Mouse (Mus musculus) embryo, embryonic 10 days (tissue): ENCODE measurements around the gene Brat1.
"Not testable (repeated sequence)": the region's sequence is repeated elsewhere in the genome, so short reads cannot be mapped to it uniquely, and the experiment has no call there.

Experiments used
- DNase-seq: peaks from one replicate; pipeline ENCODE4 v3.0.0-alpha.2; 2015; ENCODE audit warnings: low spot score

Gene Brat1

DNA sequence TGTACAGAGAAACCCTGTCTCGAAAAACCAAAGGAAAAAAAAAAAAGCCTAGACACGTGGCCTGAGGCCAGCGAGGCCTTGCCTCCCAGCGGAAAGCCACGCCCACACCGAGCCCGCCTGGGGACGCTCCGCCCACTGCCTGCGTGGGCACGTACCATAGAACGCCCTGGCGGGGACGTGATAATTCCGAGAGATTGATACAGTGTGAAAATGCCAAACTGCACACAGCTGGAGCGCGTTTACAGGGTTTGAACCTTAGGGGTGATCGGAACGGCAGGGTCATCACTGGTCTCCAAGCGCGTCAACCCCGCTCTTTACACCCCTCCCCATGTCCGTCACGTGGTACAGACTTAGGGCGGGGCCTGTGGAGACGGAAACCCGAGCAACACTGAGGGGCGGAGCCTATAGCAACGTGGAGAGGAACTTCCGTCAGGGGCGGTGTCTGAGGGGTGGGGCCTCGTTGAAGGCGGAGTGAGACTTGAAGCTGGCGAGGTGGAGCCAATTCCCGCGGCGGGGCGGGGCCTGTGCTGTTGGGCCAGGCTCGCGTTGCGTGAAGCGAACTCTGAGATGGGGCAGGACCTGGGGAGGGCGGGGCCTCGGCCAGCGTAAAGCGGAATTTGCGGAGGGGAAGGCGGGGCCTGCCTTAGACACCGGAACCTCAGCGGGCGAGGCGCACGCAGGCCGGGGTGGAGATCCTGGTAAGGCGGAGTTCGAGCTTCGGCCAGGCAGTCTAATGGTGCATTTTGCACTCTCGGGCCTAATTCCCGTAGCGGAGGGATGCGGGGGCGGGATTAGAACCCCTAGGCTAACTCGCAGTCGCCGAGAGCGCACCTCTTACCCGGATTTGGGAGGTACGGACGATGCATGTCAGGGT is at the start of gene Brat1:
TSS of gene Brat1 (plus strand) at position 634 of the 874 bp plus-strand sequence.
- DNase-seq = peak; percentile 99

DNA sequence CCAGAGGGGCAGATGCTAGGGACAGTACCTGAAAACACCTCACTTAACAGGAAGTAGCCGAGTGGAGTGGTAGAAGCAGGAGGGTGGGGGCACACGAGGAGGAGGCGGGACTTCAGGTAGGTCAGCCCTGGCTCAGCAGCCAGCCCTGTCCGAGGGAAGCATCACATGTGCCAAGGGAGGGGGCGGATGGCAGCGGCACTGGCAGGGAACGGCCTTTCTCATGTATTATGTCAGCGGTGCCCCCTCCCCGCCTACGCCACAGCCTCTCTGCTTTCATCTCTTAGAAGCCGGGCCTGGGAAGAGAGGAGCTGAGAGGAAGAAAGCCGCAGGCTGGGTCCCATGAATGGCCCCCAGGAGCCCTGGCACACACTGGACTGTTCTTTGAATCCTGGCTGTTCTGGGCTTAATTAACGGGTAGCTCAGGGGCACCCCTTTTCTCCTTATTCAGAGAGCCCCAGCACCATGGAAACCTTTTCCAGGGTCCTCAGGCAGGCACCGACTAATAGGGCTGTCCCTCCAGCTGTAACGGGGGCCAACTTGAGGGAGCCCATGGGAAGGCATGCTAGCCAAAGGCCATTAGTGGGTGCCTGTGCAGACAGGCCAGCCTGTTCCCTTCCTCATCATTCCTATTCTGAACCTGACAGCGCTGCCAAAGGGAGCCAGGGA is 45.1 kb upstream of the Brat1 start:
- no peak for DNase-seq

DNA sequence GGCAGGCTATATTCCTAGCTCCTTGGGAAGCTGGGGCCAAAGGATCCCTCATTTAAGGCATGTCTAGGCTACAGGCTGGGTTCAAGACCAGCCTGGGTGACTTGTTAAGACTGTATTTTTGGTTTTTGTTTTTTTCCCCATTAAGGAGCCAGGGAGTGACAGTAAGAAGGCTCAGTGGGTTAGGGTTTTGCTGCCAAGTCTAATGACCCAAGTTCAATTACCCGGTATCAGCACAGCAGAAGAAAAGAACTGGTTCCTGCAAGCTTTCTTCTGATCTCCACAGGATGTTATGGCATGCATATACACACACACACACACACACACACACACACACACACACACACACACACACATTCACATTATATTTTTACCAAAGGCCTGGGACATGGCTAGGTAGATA is 44.4 kb upstream of the Brat1 start:
- no peak for DNase-seq

DNA sequence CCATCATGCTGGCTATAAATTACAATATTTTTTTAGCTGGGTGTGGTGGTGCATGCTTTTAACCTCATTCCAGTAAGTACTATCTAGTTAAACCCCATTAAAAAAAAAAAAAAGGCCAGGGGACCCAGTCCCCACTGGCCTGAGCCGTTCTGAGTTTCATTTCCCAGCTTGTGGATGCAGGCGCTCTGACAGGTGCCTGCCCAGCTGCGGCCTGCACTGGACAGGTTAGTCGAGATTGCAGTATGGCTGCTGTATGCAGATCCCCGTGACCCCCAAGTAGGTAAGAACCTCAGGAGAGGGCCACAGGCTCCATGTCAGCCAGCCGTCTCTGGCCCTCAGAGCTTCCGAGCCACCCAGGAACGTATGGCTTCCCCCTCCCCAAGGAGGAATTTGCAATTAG is 43.4 kb upstream of the Brat1 start:
- no peak for DNase-seq

DNA sequence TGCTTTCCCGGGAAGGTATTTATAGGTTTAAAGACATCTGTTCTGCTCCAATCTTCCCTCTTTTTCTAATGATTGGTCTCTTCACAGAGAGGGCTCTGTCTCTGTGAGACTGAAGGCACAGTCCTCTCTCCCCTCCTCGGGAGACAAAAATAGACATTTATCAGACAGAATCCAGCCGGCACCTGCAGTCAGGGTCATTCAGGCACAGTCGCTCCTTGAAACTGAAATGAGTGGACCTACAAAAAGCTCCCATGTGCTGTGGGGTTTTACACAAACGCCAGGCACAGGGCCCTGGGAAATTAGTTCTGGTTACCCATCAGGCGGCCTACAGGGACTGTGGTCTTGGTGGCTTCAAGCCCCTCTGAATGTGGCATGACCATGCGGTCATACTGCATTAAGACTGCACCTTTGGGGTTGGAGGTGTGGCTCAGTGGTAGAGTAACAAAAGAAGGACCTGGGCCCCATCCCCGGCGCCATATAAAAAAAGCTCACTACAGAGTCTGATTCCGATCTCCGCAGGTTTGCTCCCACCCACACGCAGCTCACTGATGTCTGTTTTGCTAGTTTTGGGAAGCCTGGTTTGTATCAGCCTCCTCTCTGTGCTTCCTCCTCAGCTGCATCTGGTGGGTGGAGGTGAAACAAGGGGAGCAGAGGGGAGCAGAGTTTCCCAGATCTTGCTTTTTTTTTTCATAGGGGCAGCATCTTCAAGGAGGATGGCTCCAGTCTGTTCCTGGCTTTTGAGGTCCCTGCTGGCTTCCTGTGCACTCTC is 42.8 kb upstream of the Brat1 start:
- no peak for DNase-seq

DNA sequence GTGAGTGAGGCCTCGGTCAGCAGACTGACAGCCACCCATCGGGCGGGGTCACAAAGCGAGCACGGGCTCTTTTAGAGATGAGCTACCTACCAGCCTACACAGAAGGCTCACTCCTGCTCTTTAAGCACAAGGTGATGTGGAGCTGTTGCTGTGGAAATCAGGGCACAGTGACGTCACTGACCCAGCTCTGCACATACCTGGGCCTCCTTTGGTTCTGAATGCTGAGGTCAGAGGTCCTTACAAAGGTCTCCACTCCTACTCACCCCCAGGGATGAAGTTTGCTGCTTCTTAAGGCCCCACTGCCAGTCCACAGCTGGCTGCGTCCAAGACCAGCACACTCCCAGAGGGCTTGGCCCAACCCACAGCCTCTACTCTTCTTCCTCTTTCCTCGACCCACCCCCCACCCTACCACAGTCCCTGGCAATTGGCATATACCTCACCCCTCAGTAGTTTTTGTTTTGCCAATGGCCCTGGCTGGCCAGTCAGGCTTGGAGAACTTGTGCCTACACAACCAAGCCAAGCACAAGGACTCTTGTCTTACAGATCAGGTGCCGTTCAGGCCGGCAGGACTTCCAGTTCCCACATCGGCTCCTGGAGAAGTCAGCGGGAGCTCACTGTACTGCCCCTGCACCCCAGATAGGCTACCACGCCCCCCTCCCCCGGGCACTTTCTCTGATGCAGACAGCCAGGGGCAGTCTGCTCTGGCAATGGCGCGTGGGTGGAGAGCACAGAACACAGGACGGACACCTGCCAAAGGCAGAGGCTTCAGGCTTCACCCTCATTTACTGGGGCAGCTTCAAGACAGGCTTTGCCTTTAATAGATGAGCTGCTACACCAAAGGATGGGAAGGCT is 41.8 kb upstream of the Brat1 start:
- no peak for DNase-seq

DNA sequence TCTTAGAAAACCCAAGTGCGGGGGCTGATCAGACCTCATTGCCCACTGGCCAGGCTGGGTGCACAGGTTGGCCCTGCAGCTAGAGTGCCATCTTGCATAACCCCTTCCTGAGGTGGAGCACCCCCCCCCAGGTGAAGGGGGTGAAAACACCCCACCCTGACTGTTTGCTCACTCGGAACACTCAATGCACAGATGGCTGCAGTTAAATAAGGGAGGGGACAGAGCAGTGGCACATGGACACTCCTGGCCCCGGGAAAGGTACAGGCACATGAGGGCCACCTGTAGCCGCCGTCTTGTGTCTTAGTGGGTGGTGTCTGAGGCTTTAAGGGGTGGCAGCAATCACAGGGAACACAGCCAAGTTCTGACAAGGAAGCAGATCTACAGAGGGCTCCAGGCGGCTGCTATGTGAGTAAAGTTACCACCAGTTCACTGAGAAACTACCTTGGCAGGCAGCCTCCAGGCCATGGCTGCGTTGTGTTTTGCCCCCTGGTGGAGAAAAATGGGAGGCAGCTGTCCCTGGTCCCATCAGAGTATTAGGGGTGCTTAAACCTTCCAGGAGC is 41.1 kb upstream of the Brat1 start:
- peak; percentile 55 for DNase-seq

DNA sequence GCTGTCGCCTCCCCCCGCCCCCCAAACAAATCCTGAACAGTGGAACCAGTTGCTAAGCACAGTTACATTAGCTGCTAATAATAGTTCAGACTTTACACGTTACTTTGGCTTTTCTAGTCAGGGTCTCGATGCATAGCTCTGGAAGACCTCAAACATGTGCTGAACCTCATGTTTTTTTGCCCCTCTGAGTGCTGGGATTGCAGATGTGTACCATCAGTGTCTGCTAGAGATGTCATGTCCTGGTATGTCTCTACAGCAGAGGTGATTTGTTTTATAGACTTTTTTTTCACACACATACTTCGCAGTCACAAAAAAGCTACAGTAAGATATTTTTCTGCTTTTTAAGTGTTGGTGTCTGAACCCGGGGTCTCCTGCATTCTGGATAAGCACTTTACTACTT is 32.7 kb upstream of the Brat1 start:
- DNase-seq = no peak

DNA sequence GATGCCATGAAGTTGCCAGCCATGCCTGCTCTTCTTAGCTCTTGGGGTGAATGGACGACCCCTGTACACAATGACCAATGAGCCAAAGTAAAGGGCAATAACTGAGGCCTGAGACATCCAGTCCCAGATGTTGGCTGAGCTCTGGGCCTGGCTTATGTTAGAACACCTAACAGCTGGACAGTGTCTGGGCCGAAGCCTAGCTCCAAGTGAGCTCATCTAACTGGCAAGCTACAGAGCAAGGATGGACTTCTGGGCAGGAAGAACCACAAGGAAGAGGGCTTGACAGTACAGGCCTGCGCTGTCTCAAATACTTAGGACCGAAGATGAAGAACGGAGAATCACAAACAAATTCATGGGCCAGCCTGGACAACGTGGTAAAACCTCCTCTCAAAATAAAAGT is 32.2 kb upstream of the Brat1 start:
- DNase-seq = not testable (repeated sequence)

DNA sequence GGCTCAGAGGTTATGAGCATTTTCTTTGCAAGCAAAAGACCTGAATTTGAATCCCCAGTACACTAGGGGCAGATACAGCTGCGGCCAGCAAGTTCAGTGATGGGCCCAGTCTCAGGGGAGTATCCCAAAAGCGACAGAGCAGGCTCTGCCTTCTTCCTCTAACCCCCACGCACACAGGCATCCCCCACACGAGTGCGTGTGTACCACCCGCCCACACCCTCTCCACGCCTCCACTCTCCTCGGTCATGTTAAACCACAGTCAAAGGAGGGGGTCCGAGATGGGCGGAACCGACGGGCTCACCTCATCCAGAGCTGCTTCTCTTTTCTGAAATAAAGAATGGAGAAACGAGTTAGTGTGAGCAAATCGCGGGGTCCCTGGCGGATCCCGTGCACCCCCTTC is 30.8 kb upstream of the Brat1 start:
- no peak for DNase-seq

DNA sequence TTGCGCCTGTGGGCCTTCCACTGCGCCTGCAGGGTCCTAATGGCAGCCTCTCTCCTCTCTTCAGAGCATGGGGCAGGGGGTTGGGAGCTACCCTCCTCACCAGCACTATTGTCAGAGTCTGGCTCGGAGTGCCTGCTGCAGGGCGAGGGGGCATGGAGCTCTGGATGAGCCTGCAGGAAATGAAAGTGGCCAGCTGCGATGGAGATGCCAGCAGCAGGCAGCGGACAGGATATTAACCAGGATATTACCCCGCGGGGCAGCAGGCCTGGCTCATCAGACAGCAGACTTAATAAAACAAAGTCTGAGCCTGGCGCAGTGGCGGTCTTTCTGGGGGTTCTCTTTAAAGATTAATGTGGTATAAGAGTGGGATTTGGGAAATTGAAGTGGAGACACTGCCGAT is 29.7 kb upstream of the Brat1 start:
- no peak for DNase-seq

DNA sequence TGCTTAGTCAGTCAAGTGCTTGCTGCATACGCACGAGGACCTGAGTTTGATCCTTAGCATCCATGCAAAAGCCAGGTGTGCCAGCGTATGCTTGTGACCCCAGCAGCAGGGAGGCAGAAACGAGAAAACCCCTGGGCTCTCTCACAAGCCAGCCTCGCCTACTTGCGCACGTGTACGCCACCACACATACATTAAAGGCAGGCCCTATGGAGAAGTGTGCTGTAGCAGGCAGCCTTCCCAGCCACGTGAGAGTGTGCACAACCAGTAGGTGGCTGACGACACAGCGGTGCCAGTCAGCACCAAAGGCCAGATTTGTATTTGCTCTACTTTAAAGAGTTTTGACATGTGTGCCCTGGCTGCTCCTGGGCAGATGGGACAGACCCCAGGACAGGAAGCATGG is 29.2 kb upstream of the Brat1 start:
- no peak for DNase-seq

DNA sequence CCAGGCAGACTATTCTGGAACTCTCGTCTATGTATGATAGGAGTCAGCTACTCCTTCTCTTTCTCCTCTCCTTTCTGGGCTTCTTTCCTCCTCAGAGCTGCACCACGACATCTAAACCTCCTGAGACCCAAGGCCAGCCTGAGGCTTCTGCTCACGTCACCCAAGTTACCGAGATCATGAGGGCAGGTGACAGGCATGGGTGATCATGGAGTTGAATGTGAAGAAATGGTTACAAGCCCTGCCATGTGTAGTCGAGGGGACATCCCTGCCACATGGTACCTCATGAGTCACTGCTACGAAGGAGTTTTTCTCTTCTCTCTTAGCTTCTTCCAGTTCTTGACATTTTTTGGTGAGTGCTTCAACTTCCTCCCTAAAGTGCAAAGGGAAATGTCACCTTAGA is 27.7 kb upstream of the Brat1 start:
- DNase-seq = no peak

DNA sequence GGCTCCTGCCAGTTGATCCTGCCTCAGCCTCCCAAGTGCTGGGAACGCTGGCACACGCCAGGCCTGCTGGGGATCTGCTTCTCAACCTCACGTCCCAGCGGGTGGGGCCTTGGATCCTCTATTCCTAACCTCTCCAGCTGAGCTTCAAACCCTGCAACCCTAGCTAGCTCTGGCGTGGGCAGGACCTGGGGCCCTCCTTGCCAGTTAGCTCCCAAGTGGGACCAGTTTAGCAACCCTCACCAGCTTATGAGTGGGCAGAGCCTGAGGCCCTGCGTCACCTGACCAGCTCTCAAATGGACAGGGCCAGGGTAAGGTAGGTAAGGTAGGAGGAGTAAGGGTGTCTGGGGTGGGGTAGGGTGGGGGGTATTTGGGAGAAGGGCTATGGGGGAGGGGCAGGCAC is 24.8 kb upstream of the Brat1 start:
- no peak for DNase-seq

DNA sequence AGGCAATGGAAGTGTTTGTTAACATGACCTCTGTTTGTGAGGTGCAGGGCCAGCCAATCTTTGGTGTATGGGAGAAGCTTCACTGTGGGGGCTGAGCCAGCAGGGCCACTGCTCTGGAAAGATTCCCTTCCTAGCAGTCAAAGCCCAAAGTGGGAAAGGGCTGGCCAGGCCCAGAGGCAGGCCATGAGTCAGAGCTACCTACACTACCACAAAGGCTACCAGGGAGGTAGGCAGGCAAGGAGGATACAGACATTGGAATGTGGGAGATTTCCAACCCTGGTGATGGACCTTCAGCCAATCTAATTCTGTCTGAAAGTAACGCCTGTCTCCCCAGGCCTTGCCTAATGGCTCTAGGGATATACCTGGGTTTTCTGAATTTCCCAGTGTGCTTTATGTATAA is 23.9 kb upstream of the Brat1 start:
- no peak for DNase-seq

DNA sequence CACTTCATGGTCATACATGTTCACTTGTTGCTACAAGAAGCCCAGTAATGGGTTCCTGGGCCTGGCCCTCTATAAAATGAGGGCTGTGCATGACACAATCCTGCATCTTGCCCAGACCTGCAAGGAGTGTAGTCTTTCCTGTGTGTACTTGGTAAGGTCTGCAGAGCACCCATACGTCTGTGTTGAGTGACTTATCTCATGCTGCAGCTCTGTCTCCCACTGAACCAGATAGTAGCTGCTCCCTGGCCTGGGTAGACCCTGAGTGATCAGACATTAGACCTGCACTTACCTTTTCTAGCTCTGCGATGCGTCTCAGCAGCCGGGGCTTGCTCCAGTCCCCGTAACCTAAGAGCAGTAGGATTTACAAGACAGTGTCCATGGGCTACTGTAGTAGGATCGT is 22.7 kb upstream of the Brat1 start:
- no peak for DNase-seq

DNA sequence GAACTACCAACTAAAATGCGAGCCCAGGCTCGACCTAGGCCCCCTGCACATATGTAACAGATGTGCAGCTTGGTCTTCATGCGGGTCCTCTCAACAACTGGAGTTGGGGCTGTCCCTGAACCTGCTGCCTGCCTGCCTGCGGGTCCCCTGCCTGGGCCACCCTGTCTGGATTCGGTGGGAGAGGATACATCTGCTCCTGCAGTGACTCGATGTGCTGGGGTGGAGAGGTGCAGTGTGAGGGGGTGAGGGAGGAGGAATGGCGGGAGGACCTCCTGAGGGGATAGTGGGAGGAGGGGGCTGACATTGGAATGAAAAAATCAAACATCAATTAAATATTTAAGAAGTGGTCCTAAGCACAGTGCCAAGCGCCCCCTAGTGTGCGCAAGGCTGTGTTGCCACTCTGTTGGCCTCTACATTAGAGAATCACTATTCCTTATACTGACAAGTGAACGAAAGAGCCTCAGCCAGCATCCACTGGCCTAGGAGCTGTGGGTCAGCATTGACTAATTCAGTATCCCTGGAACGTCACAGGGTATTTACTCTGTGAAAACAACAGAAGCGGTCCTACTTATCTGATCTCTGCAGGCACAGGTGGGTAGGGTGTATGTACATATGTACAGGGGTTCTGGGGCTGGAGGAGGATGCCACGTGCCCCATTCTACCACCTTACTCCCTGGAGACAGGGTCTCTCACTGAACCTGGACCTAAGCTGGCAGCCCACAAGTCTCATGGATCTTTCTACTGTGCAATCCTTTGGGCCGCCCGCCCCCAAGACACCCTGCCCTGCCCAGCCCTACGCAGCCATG is 20.3 kb upstream of the Brat1 start:
- DNase-seq = peak; percentile 70

DNA sequence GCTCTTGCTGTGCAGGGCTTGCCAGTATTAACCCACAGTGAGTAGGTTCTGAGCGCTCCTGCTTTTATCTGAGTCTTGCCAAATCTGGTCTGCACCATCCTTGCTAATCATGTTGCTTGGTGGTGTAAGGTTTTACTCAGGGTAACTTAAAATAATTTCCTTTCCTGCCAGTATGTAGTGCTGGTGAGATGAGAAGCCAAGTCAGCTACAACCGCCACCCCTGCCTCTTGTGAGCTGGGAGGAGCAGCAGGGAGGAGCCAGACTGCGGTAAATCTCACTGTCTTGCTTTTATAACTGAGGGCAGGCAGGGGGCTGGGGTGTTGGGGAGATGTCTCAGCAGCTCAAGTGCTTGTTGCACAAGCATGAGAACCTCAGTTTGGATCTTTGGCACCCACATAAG is 16.4 kb upstream of the Brat1 start:
- DNase-seq = no peak

DNA sequence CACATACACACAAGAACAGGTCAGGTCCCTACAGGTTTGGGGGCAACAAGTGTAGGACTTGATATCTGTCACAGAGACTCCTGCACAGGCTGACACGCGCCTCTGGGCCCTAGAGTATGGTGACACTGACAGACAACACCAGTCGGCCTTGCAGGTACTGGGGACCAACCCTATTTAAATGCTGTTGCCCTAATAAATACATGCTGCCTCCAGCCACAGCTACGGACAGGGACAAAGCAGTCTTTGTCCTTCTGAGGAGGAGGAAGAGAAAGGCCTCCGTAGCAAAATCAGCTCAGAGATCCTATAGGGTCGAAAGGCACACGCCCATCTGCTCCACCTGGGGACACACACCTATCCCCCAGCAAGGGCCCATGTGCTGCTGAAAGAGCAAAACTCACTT is 8.8 kb upstream of the Brat1 start:
- no peak for DNase-seq

DNA sequence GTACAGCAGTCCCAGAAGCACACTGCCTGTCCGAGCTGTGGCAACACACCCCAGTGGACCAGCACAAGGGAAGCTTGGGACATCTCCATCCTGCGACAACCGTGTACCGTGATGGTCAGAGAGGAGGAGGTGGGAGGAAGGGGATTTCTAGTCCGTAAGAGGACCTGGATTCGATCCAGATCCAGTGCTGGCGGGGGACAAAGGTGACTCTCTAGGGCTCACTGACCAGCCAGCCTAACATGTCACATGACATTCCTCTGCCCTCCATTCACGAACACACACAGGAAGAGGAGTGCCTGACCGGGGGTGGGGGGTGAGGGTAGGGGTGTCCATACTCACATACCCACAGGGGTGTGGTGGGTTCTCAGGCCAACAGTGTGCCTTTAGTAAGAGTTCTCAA is 5.0 kb upstream of the Brat1 start:
- DNase-seq = no peak

DNA sequence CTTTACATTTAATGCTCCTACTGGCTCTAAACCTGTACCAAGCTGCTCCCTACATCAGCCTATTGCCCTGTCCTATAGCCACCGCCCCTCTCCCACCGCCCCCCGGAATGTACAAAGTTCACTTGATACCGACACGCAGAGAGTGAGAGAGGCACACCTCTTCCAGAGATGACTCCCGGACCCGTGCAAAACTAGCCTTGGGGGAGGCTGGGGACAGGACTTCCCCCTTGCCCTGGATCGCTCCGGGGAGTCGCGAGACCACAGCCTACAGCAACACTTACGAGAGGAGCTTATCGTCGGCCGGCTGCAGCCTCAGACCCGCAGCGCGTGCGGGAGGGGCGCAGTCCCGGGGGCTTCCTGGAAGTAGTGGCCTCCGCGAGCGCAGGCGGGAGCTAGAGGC is 3.1 kb upstream of the Brat1 start:
- DNase-seq = no peak
